Mouse (Mus musculus): ENCODE results near the gene Thop1.

DNA sequence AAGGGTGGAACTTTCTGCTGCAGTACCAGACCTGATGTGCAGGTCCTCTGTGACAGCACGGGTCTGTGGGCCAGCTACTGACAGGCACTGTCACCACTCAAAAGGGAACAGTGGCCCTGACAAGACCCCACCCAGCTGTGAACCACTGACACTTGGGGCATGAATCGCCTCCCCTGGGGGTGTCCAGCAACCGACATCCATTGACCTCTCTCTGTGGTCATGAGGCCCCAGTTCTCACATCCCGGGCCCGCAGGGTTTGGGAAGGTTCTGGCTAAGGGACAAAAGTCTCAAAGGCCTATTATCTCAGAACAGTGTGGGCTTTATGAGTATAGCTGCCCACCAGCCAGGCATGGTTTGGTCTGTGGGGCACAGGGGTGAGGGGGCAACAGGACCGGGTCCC, 14.7 kb upstream of the Thop1 start:
- TF ChIP-seq CTCF (IDR thresholded peaks at IDR 0.05; ENCODE audit: low read depth, low read length): no peak
- TF ChIP-seq POLR2A (IDR thresholded peaks at IDR 0.05; ENCODE audit: extremely low read depth, insufficient read depth, low read length): no peak

All from liver, adult 2 months (tissue).